Mouse (Mus musculus): ENCODE results near the gene Gm20820. TPM values are rescaled to one million over a fixed set of nuclear protein-coding genes. Genes with fewer than 3 reads are reported as not detected.

The Gm20820 gene
- not detected for polyA plus RNA-seq (2017; shearing (Covaris generic))

GRCm38 (mm10) chrY:86061472-86061871 is at the start of gene Gm20820:
Gm20820 (plus strand) TSS chrY:86061772.

